Mouse (Mus musculus): ENCODE measurements around the gene Nmrk2.

DNA sequence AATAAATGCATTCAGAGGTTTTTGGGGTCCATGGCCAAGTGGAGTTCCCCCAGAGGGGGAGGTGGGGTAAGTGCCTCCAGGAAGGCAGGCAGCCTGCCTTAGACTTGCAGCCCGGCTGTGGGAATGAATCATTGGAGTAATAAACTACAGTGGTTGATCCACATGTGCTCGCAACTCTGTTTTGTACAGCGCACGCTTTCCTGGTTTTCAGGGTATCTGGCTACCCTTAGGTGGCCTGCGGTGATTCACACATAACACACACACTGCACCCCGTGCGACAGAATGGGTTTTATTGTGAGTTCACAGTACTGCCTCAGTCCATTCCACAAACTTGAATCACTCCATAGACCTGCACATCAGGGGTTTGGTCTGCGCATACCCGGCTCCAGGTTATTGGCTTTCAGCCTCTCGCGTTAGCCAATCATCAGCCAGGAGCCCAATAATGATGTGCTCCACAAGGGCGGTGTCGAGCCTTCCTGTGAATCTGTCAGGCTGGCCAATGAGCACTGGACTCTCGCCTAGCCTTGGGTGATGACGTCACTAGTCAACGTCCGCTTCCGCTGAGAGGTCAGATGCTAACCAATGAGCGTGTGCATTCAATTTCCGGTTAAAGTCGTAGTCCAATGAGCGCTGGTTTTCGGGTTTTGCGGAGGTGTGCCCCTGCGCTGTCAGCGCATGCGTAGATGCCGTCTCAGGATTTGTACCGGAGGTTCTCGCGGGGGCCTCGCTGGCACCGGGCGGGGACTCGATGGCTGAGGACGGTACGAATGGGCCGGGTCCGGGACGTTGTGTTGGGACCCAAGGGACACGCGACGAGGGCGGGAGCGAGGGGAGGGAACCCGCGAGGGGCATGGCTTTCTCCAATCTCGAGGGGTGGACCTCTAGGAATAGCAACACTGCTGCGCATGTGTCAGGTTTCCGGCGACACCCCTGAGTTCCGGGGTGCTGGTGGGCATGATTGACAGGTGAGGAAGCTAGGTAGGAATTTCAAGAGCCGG is 19.2 kb downstream of the Nmrk2 start, which contains the start of gene Dapk3:
- TF ChIP-seq CTCF (IDR thresholded peaks at IDR 0.05) (no peak), EP300 (IDR thresholded peaks at IDR 0.05; ENCODE audit: insufficient read depth, low read depth, low read length) (peak; percentile 94), POLR2A (IDR thresholded peaks at IDR 0.05; ENCODE audit: insufficient read depth, low read depth, low read length) (peak; percentile 93)

Measured in heart, adult 2 months (tissue).